Mouse (Mus musculus): ENCODE results near the gene Snx22.

GRCm38 (mm10) chr9:66109574-66109973, 40.1 kb upstream of the Snx22 start:
- no peak for TF ChIP-seq JUND (IDR thresholded peaks at IDR 0.05; ENCODE audit: low read depth, low read length)
- TF ChIP-seq BHLHE40 (IDR thresholded peaks at IDR 0.05; ENCODE audit: borderline replicate concordance, low read depth, low read length): no peak
- no peak for TF ChIP-seq CTCF (IDR thresholded peaks at IDR 0.05 in 2 of 3, conservative IDR thresholded peaks at IDR 0.05 in 1 of 3; ENCODE audit: control insufficient read depth in 1 of 3, insufficient read depth in 1 of 3, low read depth in 2 of 3, low read length in 3 of 3, poor library complexity in 1 of 3, severe bottlenecking in 1 of 3)
- no peak for TF ChIP-seq MAX (IDR thresholded peaks at IDR 0.05; ENCODE audit: low read length)
- TF ChIP-seq TAL1 (IDR thresholded peaks at IDR 0.05; ENCODE audit: low read length): no peak
- TF ChIP-seq POLR2AphosphoS5 (IDR thresholded peaks at IDR 0.05; ENCODE audit: borderline replicate concordance, low read depth, low read length): no peak

All from MEL (cell line).